Mouse (Mus musculus) neural tube, embryonic 14.5 days (tissue): Measurements from ENCODE around the gene Dhps. TPM values are rescaled to one million over a fixed set of nuclear protein-coding genes. Genes with fewer than 3 reads are reported as not detected.
A peak's percentile ranks its signal among the peaks of the same experiment; 100 is the strongest.

Source experiments
- ATAC-seq: fragments of 200-750 bp; cut with Nextera tagmentation; 2 replicates; pipeline ENCODE4 v1.8.0; 2017; ENCODE audit warnings: low read depth, mild to moderate bottlenecking, moderate TSS enrichment, moderate library complexity
- H3K27ac ChIP-seq: fragments of 300-500 bp; sonication (generic); 2 replicates; pipeline ENCODE4 v1.5.1; 2014; ENCODE audit warnings: low read depth, mild to moderate bottlenecking, control low read depth, low read length, moderate library complexity, mixed read lengths
- H3K27me3 ChIP-seq: fragments of 300-500 bp; sonication (generic); 2 replicates; pipeline ENCODE4 v1.6.1; 2014; ENCODE audit warnings: low read length; ENCODE audit not compliant: control insufficient read depth, insufficient read depth
- H3K36me3 ChIP-seq: fragments of 300-500 bp; sonication (generic); 2 replicates; pipeline ENCODE4 v1.6.1; 2014; ENCODE audit warnings: low read length, mixed read lengths; ENCODE audit not compliant: control insufficient read depth, insufficient read depth
- H3K4me1 ChIP-seq: fragments of 300-500 bp; sonication (generic); 2 replicates; pipeline ENCODE4 v1.6.1; 2014; ENCODE audit warnings: low read length; ENCODE audit not compliant: control insufficient read depth, insufficient read depth
- H3K4me2 ChIP-seq: fragments of 300-500 bp; sonication (generic); 2 replicates; pipeline ENCODE4 v1.6.1; 2014; ENCODE audit warnings: mild to moderate bottlenecking, low read depth, low read length, control low read depth
- H3K4me3 ChIP-seq: fragments of 300-500 bp; sonication (generic); 2 replicates; pipeline ENCODE4 v1.5.1; 2014; ENCODE audit warnings: low read depth, low read length, control low read depth, mixed read lengths
- H3K9ac ChIP-seq: fragments of 300-500 bp; sonication (generic); replicated peaks from 2 replicates; pipeline ENCODE4 v1.6.1; 2014; ENCODE audit warnings: low read depth, mild to moderate bottlenecking, control low read depth, low read length, mixed read lengths
- H3K9me3 ChIP-seq: fragments of 300-500 bp; sonication (generic); 2 replicates; pipeline ENCODE4 v1.6.1; 2016; ENCODE audit warnings: low read length; ENCODE audit not compliant: control insufficient read depth
- WGBS: fragments of 180-500 bp; shearing (Covaris S2); extraction: QIAGEN DNeasy Blood & Tissue Kit; methylation state at CpG from one replicate; pipeline ENCODE4 v1.1.7; 2014; 5-methylcytosine and 5-hydroxymethylcytosine counted together
- polyA plus RNA-seq: library from polyadenylated mRNA; unstranded; fragments of >200 nt; fragmentation: Nextera tagmentation; extraction: Ambion mirVana; gene quantifications from 2 replicates; pipeline ENCODE4 v1.2.1, GENCODE M21; 2014

The Dhps gene
- polyA plus RNA-seq, 1 experiment from 2014 or later, result 115 TPM

GRCm38 (mm10) chr8:85033867-85034266 is 37.7 kb upstream of the Dhps start:
- peaks cover 22% of the 10 kb centered on the region for H3K36me3 ChIP-seq
- H3K4me2 ChIP-seq, result no peak overlapping the region
- no peak for ATAC-seq
- no peak overlapping the region for H3K27ac ChIP-seq
- 62% methylated on average over 1 of the region's 1 CpGs for WGBS
- no peaks in the 10 kb centered on the region for H3K27me3 ChIP-seq
- H3K9ac ChIP-seq, result no peak overlapping the region
- no peaks in the 10 kb centered on the region for H3K9me3 ChIP-seq
- H3K4me3 ChIP-seq, result no peak overlapping the region
- peaks cover 24% of the 10 kb centered on the region for H3K4me1 ChIP-seq

- Histone ChIP-seq H3K36me3 (peaks cover 21% of the 10 kb centered on the region), H3K9me3 (no peaks in the 10 kb centered on the region), H3K4me3 (peak overlapping the region; percentile 77; the same call in 1 of the 2 replicates), H3K27ac (no peak overlapping the region), H3K4me1 (peaks cover 24% of the 10 kb centered on the region), H3K9ac (no peak overlapping the region), H3K27me3 (no peaks in the 10 kb centered on the region), H3K4me2 (peak overlapping the region; percentile 96)
- no peak for ATAC-seq
- WGBS, result 3% methylated on average over 13 of the region's 13 CpGs
Observed at GRCm38 (mm10) chr8:85034764-85035163, 36.8 kb upstream of the Dhps start.

- WGBS, result 6% methylated on average over 12 of the region's 12 CpGs
- Histone ChIP-seq H3K9me3 (no peaks in the 10 kb centered on the region), H3K9ac (peak overlapping the region; percentile 87; the same call in 1 of the 2 replicates), H3K27me3 (no peaks in the 10 kb centered on the region), H3K4me1 (peaks cover 24% of the 10 kb centered on the region), H3K4me2 (peak overlapping the region; percentile 96), H3K36me3 (peaks cover 17% of the 10 kb centered on the region), H3K27ac (no peak overlapping the region), H3K4me3 (peak overlapping the region; percentile 77)
- ATAC-seq, result no peak
Observed at GRCm38 (mm10) chr8:85035165-85035727, 36.3 kb upstream of the Dhps start.

GRCm38 (mm10) chr8:85035728-85036310 is 35.7 kb upstream of the Dhps start:
- ATAC-seq, result peak; percentile 3; the same call in 1 of the 2 replicates
- WGBS, result 1% methylated on average over 15 of the region's 15 CpGs
- peak overlapping the region; percentile 96 for H3K4me2 ChIP-seq
- no peaks in the 10 kb centered on the region for H3K27me3 ChIP-seq
- H3K36me3 ChIP-seq, result peaks cover 19% of the 10 kb centered on the region
- peak overlapping the region; percentile 96 for H3K27ac ChIP-seq
- peak overlapping the region; percentile 87 for H3K9ac ChIP-seq
- peak overlapping the region; percentile 77 for H3K4me3 ChIP-seq
- H3K4me1 ChIP-seq, result peaks cover 24% of the 10 kb centered on the region
- H3K9me3 ChIP-seq, result no peaks in the 10 kb centered on the region

GRCm38 (mm10) chr8:85036381-85036717 is 35.2 kb upstream of the Dhps start:
- ATAC-seq, result peak; percentile 54
- peaks cover 20% of the 10 kb centered on the region for H3K36me3 ChIP-seq
- H3K27me3 ChIP-seq, result no peaks in the 10 kb centered on the region
- H3K4me1 ChIP-seq, result peaks cover 24% of the 10 kb centered on the region
- no peaks in the 10 kb centered on the region for H3K9me3 ChIP-seq
- H3K4me2 ChIP-seq, result peak overlapping the region; percentile 96
- peak overlapping the region; percentile 87 for H3K9ac ChIP-seq
- peak overlapping the region; percentile 96 for H3K27ac ChIP-seq
- WGBS, result 0% methylated on average over 9 of the region's 9 CpGs
- H3K4me3 ChIP-seq, result peak overlapping the region; percentile 77

- Histone ChIP-seq H3K9me3 (no peaks in the 10 kb centered on the region), H3K9ac (peak within 1 kb of the TSS; percentile 87), H3K36me3 (peaks cover 17% of the 10 kb centered on the region), H3K27me3 (no peaks in the 10 kb centered on the region), H3K27ac (peak within 1 kb of the TSS; percentile 96), H3K4me1 (peaks cover 24% of the 10 kb centered on the region), H3K4me2 (peak within 1 kb of the TSS; percentile 96), H3K4me3 (peak within 1 kb of the TSS; percentile 77)
- under 1% methylated on average over 45 of the region's 59 CpGs for WGBS
- peak; percentile 92 for ATAC-seq
Observed at GRCm38 (mm10) chr8:85036718-85037365, 34.7 kb upstream of the Dhps start, which contains the start of gene Tnpo2. TSS of gene Tnpo2 (plus strand) at chr8:85036915.

GRCm38 (mm10) chr8:85037366-85037680 is 34.2 kb upstream of the Dhps start:
- no peaks in the 10 kb centered on the region for H3K9me3 ChIP-seq
- peak; percentile 66 for ATAC-seq
- peak overlapping the region; percentile 77 for H3K4me3 ChIP-seq
- peaks cover 12% of the 10 kb centered on the region for H3K36me3 ChIP-seq
- WGBS, result 0% methylated on average over 14 of the region's 14 CpGs
- H3K27me3 ChIP-seq, result no peaks in the 10 kb centered on the region
- peaks cover 24% of the 10 kb centered on the region for H3K4me1 ChIP-seq
- H3K4me2 ChIP-seq, result peak overlapping the region; percentile 96
- H3K27ac ChIP-seq, result peak overlapping the region; percentile 96
- peak overlapping the region; percentile 87 for H3K9ac ChIP-seq

GRCm38 (mm10) chr8:85037681-85038531 is 33.7 kb upstream of the Dhps start:
- H3K27me3 ChIP-seq, result no peaks in the 10 kb centered on the region
- under 1% methylated on average over 57 of the region's 57 CpGs for WGBS
- peak overlapping the region; percentile 77 for H3K4me3 ChIP-seq
- peak overlapping the region; percentile 96 for H3K4me2 ChIP-seq
- H3K36me3 ChIP-seq, result peaks cover 13% of the 10 kb centered on the region
- peak overlapping the region; percentile 87 for H3K9ac ChIP-seq
- peak overlapping the region; percentile 96 for H3K27ac ChIP-seq
- ATAC-seq, result peak; percentile 5; the same call in 1 of the 2 replicates
- H3K4me1 ChIP-seq, result peaks cover 24% of the 10 kb centered on the region
- H3K9me3 ChIP-seq, result no peaks in the 10 kb centered on the region
